Mouse (Mus musculus) small intestine, adult 2 months (tissue): ENCODE results near the gene Neurod6.

Source experiments
- CTCF ChIP-seq: fragments of 200-500 bp; IDR thresholded peaks from 2 replicates; pipeline ENCODE4 v1.5.1; 2012; ENCODE audit warnings: low read depth, mild to moderate bottlenecking, control low read depth, inconsistent platforms, low read length, moderate library complexity, mixed read lengths; ENCODE audit not compliant: insufficient replicate concordance, insufficient read length; ENCODE audit errors: extremely low read depth
- POLR2A ChIP-seq: fragments of 200-500 bp; IDR thresholded peaks from 2 replicates; pipeline ENCODE4 v1.6.1; 2012; ENCODE audit warnings: low read depth, mild to moderate bottlenecking, control low read depth, inconsistent platforms, low read length, moderate library complexity

- TF ChIP-seq CTCF (no peak), POLR2A (no peak)
These were observed 19.6 kb upstream of the Neurod6 start for GRCm38 (mm10) chr6:55700392-55701386.
